Mouse (Mus musculus) stomach, embryonic 16.5 days (tissue): ENCODE results near the gene Ntsr2. TPM values are rescaled to one million over a fixed set of nuclear protein-coding genes. Genes with fewer than 3 reads are reported as not detected.
"Not testable (repeated sequence)": the region's sequence is repeated elsewhere in the genome, so short reads cannot be mapped to it uniquely, and the experiment has no call there.

Experiments used
- ATAC-seq: fragments of 200-750 bp; cut with Nextera tagmentation; 2 replicates; pipeline ENCODE4 v1.8.0; 2017; ENCODE audit warnings: moderate number of reproducible peaks, moderate TSS enrichment; ENCODE audit not compliant: insufficient read depth, low FRiP score
- H3K27ac ChIP-seq: fragments of 300-500 bp; sonication (generic); 2 replicates; pipeline ENCODE4 v1.5.1; 2014; ENCODE audit warnings: low read length
- H3K27me3 ChIP-seq: fragments of 300-500 bp; sonication (generic); 2 replicates; pipeline ENCODE4 v1.6.1; 2014; ENCODE audit warnings: low read length, control low read depth, mixed read lengths; ENCODE audit not compliant: control insufficient read depth, insufficient read depth
- H3K36me3 ChIP-seq: fragments of 300-500 bp; sonication (generic); 2 replicates; pipeline ENCODE4 v1.6.1; 2014; ENCODE audit warnings: low read length; ENCODE audit not compliant: control insufficient read depth, insufficient read depth
- H3K4me1 ChIP-seq: fragments of 300-500 bp; sonication (generic); 2 replicates; pipeline ENCODE4 v1.6.1; 2014; ENCODE audit warnings: low read length, control low read depth, mixed read lengths; ENCODE audit not compliant: control insufficient read depth, insufficient read depth
- H3K4me2 ChIP-seq: fragments of 300-500 bp; sonication (generic); 2 replicates; pipeline ENCODE4 v1.6.1; 2014; ENCODE audit warnings: low read depth, low read length, mixed read lengths
- H3K4me3 ChIP-seq: fragments of 300-500 bp; sonication (generic); replicated peaks from 2 replicates; pipeline ENCODE4 v1.5.1; 2014; ENCODE audit warnings: mild to moderate bottlenecking, low read length
- H3K9ac ChIP-seq: fragments of 300-500 bp; sonication (generic); 2 replicates; pipeline ENCODE4 v1.6.1; 2014; ENCODE audit warnings: low read length
- H3K9me3 ChIP-seq: fragments of 300-500 bp; sonication (generic); replicated peaks from 2 replicates; pipeline ENCODE4 v1.6.1; 2016; ENCODE audit warnings: low read length, control low read depth; ENCODE audit not compliant: control insufficient read depth
- WGBS: fragments of 180-500 bp; shearing (Covaris S2); extraction: QIAGEN DNeasy Blood & Tissue Kit; methylation state at CpG from one replicate; pipeline ENCODE4 v1.1.7; 2014; 5-methylcytosine and 5-hydroxymethylcytosine counted together
- polyA plus RNA-seq: library from polyadenylated mRNA; unstranded; fragments of >200 nt; fragmentation: Nextera tagmentation; extraction: Ambion mirVana; gene quantifications from 2 replicates; pipeline ENCODE4 v1.2.1, GENCODE M21; 2015

The Ntsr2 gene
- polyA plus RNA-seq, 1 experiment from 2014 or later: not detected

DNA sequence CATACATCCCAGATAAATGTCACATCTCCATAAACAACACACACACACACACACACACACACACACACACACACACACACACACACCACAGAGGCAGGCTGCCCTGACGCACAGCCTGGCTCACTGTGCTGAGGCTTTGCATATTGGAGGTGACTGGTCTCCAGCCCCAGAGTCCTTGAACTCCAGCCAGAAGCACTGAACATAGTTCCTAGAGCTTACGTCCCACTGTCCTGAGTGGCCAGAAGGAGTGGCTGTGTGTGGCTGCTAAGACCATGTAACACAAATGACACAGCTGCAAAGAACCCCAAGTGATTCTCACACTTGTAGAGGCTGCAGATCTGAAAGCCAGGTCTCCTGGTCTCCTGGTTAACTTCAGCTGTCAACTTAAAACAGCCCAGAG, 8.8 kb downstream of the Ntsr2 start:
- Histone ChIP-seq H3K9me3 (no peaks in the 10 kb centered on the region), H3K9ac (no peak overlapping the region), H3K27me3 (no peaks in the 10 kb centered on the region), H3K4me2 (no peak overlapping the region), H3K36me3 (no peaks in the 10 kb centered on the region), H3K27ac (no peak overlapping the region), H3K4me1 (peaks cover 8% of the 10 kb centered on the region), H3K4me3 (no peak overlapping the region)
- no peak for ATAC-seq
- 51% methylated on average over 2 of the region's 2 CpGs for WGBS

DNA sequence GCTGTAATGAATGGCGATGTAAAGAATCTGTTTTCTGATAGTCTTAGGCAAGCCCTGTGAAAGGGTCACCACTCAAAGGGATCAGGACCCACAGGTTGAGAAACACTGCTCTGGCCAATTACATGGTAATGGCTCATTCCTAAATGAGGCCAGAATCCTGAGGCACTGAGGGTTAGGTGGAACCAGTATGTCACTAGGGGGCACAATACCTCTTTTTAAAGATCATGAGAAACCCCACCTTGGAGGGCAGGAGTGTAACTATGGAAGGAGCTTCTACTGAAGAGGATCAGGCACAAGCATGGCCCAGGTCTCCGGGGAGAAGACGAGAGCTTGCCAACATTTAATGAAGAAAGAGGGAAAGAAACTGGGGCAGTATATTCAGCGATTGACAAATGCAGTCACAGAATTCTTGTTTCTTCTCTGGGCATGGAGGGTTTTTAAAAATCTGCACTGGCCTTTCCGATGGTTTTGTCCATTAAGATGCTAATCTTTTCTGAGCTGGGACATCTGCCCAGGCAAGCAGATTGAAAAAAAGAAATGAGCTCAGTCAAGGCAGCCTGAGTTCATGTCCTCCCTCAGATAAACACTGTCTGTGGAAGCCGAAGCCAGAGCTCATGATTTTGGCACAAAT, 9.9 kb downstream of the Ntsr2 start:
- no peaks in the 10 kb centered on the region for H3K9me3 ChIP-seq
- H3K27me3 ChIP-seq: no peaks in the 10 kb centered on the region
- H3K4me2 ChIP-seq: no peak overlapping the region
- no peaks in the 10 kb centered on the region for H3K36me3 ChIP-seq
- no peak overlapping the region for H3K9ac ChIP-seq
- ATAC-seq: peak; percentile 42; the same call in 1 of the 2 replicates
- 0 out of 2 replicates have a peak overlapping the region, but pooled peaks have one; percentile 26 for H3K27ac ChIP-seq
- H3K4me3 ChIP-seq: no peak overlapping the region
- WGBS: 39% methylated on average over 6 of the region's 6 CpGs
- H3K4me1 ChIP-seq: peaks cover 8% of the 10 kb centered on the region

DNA sequence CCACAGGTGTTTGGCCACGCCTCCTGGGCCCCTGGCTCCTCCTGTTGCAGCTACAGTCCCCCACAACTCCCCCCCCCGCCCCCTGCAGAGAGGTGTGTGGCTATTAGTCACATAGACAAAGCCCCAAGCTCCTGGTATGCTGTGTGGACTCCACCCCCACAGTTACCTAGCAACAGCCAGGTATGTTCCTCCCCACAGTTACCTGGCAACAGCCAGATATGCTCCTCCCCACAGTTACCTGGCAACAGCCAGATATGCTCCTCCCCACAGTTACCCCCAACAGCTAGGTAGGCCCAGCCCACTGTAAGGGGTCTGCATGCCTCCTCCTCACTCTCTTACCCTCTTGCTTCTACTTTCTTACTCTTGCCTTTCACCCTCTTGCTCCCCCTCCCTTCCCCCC, 11.8 kb downstream of the Ntsr2 start:
- Histone ChIP-seq H3K9ac (no peak overlapping the region), H3K4me2 (no peak overlapping the region), H3K4me3 (no peak overlapping the region), H3K4me1 (peaks cover 8% of the 10 kb centered on the region), H3K9me3 (no peaks in the 10 kb centered on the region), H3K27me3 (no peaks in the 10 kb centered on the region), H3K27ac (no peak overlapping the region), H3K36me3 (no peaks in the 10 kb centered on the region)
- 20% methylated on average over 1 of the region's 2 CpGs for WGBS
- no peak for ATAC-seq

DNA sequence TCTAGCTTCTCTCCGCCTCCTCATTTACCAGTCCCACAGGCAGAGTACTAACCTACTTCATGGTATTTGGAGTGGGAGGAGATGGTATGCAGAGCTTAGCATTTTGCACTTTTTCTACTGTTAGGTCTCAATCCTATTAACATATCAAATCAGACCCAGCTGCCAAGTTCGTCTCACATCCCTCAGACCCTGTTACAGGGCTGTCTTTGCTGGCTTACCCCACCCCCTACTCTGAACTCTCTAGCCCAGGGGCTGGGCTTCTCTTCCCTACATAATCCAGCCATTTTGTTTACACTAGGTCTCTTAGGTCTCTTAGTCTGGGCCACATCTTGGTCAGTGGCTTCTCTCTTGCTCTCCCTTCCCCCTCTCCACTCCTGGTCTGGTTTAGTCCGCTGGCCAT, 16.0 kb downstream of the Ntsr2 start:
- no peaks in the 10 kb centered on the region for H3K27me3 ChIP-seq
- H3K36me3 ChIP-seq: no peaks in the 10 kb centered on the region
- no peak overlapping the region for H3K4me2 ChIP-seq
- no peaks in the 10 kb centered on the region for H3K4me1 ChIP-seq
- H3K9ac ChIP-seq: no peak overlapping the region
- H3K4me3 ChIP-seq: no peak overlapping the region
- H3K9me3 ChIP-seq: no peaks in the 10 kb centered on the region
- H3K27ac ChIP-seq: no peak overlapping the region
- ATAC-seq: no peak
- 68% methylated on average over 3 of the region's 3 CpGs for WGBS

DNA sequence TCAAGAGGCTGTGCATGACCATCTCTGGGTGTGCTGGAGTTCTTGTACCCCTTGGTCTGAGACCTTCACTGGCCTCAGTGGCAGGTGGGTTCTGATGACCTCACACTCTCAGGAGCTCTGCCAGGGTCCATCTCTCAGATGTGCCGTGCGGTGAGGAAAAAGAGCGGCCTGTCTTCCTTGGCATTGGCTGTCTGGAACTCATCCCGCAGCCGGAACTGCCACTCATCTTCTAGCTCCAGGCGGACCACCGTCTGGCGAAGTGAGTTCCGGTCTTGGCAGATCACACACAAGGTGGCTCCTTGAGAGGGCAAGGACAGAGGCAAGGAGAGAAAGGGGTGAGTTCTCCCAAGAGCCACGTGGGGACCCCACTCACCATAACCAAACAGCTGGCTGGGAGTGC, 19.1 kb downstream of the Ntsr2 start:
- 91% methylated on average over 10 of the region's 10 CpGs for WGBS
- Histone ChIP-seq H3K9ac (no peak overlapping the region), H3K27ac (no peak overlapping the region), H3K27me3 (no peaks in the 10 kb centered on the region), H3K36me3 (no peaks in the 10 kb centered on the region), H3K4me3 (no peak overlapping the region), H3K4me2 (no peak overlapping the region), H3K4me1 (no peaks in the 10 kb centered on the region), H3K9me3 (no peaks in the 10 kb centered on the region)
- ATAC-seq: no peak

DNA sequence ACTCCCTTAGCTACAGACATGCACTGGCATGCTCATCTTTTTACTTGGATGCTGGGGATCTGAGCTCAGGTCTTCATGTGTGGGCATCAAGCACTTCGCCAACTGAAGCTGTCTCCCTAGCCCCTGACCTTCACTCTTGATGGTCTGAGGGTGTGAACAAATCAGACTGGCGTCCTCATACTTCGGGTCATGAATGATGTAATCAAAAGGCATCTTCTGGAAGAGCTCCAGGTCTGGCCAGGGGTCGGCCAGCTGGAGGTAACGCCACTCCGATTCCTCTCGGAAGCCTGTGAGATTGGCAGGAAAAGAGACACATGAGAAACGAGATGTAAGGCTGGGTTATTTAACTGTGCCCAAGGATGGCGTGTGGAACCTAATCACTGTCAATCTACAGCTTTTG, 37.4 kb downstream of the Ntsr2 start:
- no peak overlapping the region for H3K27ac ChIP-seq
- no peak overlapping the region for H3K4me2 ChIP-seq
- no peak overlapping the region for H3K9ac ChIP-seq
- no peak overlapping the region for H3K4me3 ChIP-seq
- H3K27me3 ChIP-seq: no peaks in the 10 kb centered on the region
- WGBS: 89% methylated on average over 9 of the region's 9 CpGs
- H3K9me3 ChIP-seq: no peaks in the 10 kb centered on the region
- ATAC-seq: no peak
- no peaks in the 10 kb centered on the region for H3K4me1 ChIP-seq
- H3K36me3 ChIP-seq: no peaks in the 10 kb centered on the region

DNA sequence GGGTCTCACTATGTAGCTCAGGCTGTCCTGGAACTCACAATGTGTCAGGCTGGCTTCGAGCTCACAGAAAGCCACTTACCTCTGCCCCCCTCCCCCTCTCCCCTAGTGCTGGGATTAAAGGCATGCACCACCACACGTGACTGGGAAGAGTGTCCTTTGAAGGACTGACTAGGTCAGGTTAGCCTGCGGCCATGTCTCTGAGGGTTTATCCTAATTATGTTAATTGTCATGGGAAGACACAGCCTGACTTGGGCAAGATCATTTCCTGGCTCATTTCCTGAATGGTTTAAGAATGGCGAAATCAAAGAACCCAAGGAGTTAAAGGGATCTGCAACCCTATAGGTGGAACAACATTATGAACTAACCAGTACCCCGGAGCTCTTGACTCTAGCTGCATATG, 41.6 kb downstream of the Ntsr2 start:
- no peak overlapping the region for H3K9ac ChIP-seq
- H3K4me1 ChIP-seq: no peaks in the 10 kb centered on the region
- 67% methylated on average over 4 of the region's 5 CpGs for WGBS
- H3K27me3 ChIP-seq: no peaks in the 10 kb centered on the region
- H3K4me2 ChIP-seq: no peak overlapping the region
- H3K36me3 ChIP-seq: no peaks in the 10 kb centered on the region
- H3K4me3 ChIP-seq: no peak overlapping the region
- H3K9me3 ChIP-seq: no peaks in the 10 kb centered on the region
- no peak for ATAC-seq
- no peak overlapping the region for H3K27ac ChIP-seq

DNA sequence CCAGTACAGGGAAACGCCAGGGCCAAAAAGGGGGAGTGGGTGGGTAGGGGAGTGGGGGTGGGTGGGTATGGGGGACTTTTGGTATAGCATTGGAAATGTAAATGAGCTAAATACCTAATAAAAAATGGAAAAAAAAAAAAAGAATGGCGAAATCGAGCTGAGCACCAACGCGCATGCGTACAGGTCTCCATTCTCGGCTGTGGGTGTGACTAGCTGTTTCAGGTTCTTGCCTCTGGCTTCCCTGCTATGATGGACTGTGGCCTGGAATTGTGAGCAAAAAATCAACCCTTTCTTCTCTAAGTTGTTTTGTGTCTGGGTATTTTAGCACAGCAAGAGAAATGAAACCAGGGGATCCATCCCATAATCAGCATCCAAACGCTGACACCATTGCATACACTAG, 42.1 kb downstream of the Ntsr2 start:
- not testable (repeated sequence) for H3K27me3 ChIP-seq, H3K4me3 ChIP-seq, H3K9me3 ChIP-seq, H3K27ac ChIP-seq, ATAC-seq, H3K4me1 ChIP-seq, H3K4me2 ChIP-seq, H3K9ac ChIP-seq, H3K36me3 ChIP-seq
- 96% methylated on average over 7 of the region's 8 CpGs for WGBS

DNA sequence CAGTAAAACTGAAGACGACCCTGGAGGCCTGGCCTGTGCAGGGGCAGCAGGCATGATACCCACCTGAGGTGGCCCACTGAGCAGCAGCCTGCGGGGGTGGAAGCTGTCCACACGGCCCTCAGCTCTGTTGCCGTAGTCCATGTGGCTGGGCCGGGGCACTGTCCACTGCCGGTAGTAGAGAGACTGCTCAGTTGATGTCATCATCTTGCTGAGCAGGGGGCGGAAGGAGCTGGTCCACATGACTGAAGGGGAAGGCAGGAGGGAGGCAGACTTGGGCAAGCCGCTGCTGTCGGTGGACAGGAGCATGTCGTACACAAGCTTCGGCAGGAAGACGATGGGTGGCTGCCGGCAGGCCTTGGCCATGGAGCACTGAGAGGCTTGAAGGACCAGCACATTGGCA, 43.0 kb downstream of the Ntsr2 start:
- H3K4me3 ChIP-seq: no peak overlapping the region
- H3K27ac ChIP-seq: no peak overlapping the region
- no peak overlapping the region for H3K4me2 ChIP-seq
- H3K9ac ChIP-seq: no peak overlapping the region
- H3K4me1 ChIP-seq: no peaks in the 10 kb centered on the region
- no peaks in the 10 kb centered on the region for H3K27me3 ChIP-seq
- 86% methylated on average over 13 of the region's 13 CpGs for WGBS
- H3K36me3 ChIP-seq: no peaks in the 10 kb centered on the region
- H3K9me3 ChIP-seq: no peaks in the 10 kb centered on the region
- ATAC-seq: no peak

DNA sequence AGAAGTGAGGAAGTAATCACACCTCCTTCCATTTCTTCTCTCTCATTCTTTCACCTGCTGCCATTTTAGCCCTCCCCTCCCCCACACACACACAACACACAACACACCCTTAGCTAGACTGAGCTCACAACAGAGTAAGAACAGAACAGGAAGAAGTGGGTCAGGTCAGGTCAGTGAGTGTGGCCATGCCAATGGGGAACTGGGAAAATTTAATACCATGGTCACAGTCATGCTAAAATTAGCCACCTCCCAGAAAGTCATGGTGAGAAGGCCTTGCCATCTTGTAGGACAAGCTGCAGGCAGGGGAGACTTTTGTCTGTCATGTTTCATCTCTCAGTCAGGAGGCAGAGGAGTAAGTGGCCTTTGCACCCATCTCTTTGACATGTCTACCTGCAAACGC, 45.5 kb downstream of the Ntsr2 start:
- no peaks in the 10 kb centered on the region for H3K36me3 ChIP-seq
- WGBS: 92% methylated on average over 1 of the region's 1 CpGs
- no peak overlapping the region for H3K27ac ChIP-seq
- no peak overlapping the region for H3K4me3 ChIP-seq
- no peaks in the 10 kb centered on the region for H3K4me1 ChIP-seq
- H3K9me3 ChIP-seq: no peaks in the 10 kb centered on the region
- H3K4me2 ChIP-seq: no peak overlapping the region
- H3K9ac ChIP-seq: no peak overlapping the region
- no peak for ATAC-seq
- no peaks in the 10 kb centered on the region for H3K27me3 ChIP-seq
